Mouse (Mus musculus) forebrain, embryonic 13.5 days (tissue): ENCODE results near the gene Serpina3i. TPM values are rescaled to one million over a fixed set of nuclear protein-coding genes. Genes with fewer than 3 reads are reported as not detected.

Experiments used
- ATAC-seq: fragments of 200-750 bp; cut with Nextera tagmentation; 2 replicates; pipeline ENCODE4 v1.8.0; 2017
- H3K27ac ChIP-seq: fragments of 300-500 bp; sonication (generic); 2 replicates; pipeline ENCODE4 v1.5.1; 2015; ENCODE audit warnings: inconsistent platforms, mild to moderate bottlenecking, moderate library complexity
- H3K27me3 ChIP-seq: fragments of 300-500 bp; sonication (generic); 2 replicates; pipeline ENCODE4 v1.6.1; 2015; ENCODE audit warnings: mild to moderate bottlenecking, inconsistent platforms
- H3K36me3 ChIP-seq: fragments of 300-500 bp; sonication (generic); 2 replicates; pipeline ENCODE4 v1.6.1; 2015; ENCODE audit warnings: mild to moderate bottlenecking, inconsistent platforms; ENCODE audit not compliant: poor library complexity, severe bottlenecking
- H3K4me1 ChIP-seq: fragments of 300-500 bp; sonication (generic); 2 replicates; pipeline ENCODE4 v1.6.1; 2015; ENCODE audit warnings: inconsistent platforms
- H3K4me2 ChIP-seq: fragments of 300-500 bp; sonication (generic); 2 replicates; pipeline ENCODE4 v1.6.1; 2015; ENCODE audit warnings: inconsistent platforms, mild to moderate bottlenecking, moderate library complexity
- H3K4me3 ChIP-seq: fragments of 300-500 bp; sonication (generic); 2 replicates; pipeline ENCODE4 v1.5.1; 2015; ENCODE audit warnings: mild to moderate bottlenecking, inconsistent platforms
- H3K9ac ChIP-seq: fragments of 300-500 bp; sonication (generic); 2 replicates; pipeline ENCODE4 v1.6.1; 2015; ENCODE audit warnings: mild to moderate bottlenecking, inconsistent platforms
- H3K9me3 ChIP-seq: fragments of 300-500 bp; sonication (generic); replicated peaks from 2 replicates; pipeline ENCODE4 v1.6.1; 2016; ENCODE audit warnings: inconsistent platforms
- WGBS: fragments of 180-500 bp; shearing (Covaris S2); methylation state at CpG from one replicate; pipeline ENCODE4 v1.1.7; 2015; 5-methylcytosine and 5-hydroxymethylcytosine counted together
- polyA plus RNA-seq: library from polyadenylated mRNA; unstranded; fragments of >200 nt; fragmentation: Nextera tagmentation; extraction: Ambion mirVana; gene quantifications from 2 replicates; pipeline ENCODE4 v1.2.1, GENCODE M21; 2015

Serpina3i gene
- polyA plus RNA-seq, 1 experiment from 2014 or later = not detected

GRCm38 (mm10) chr12:104245595-104245994 is 17.3 kb upstream of the Serpina3i start:
- Histone ChIP-seq H3K4me1 (no peaks in the 10 kb centered on the region), H3K27me3 (no peaks in the 10 kb centered on the region), H3K36me3 (no peaks in the 10 kb centered on the region), H3K9me3 (no peaks in the 10 kb centered on the region), H3K9ac (no peak overlapping the region), H3K27ac (no peak overlapping the region), H3K4me3 (no peak overlapping the region), H3K4me2 (no peak overlapping the region)
- WGBS = 82% methylated on average over 3 of the region's 3 CpGs
- ATAC-seq = no peak

GRCm38 (mm10) chr12:104247553-104248002 is 15.3 kb upstream of the Serpina3i start:
- 0 out of 2 replicates have a peak, but pooled peaks have one; percentile 27 for ATAC-seq
- Histone ChIP-seq H3K4me3 (no peak overlapping the region), H3K9ac (no peak overlapping the region), H3K27me3 (no peaks in the 10 kb centered on the region), H3K4me1 (no peaks in the 10 kb centered on the region), H3K4me2 (no peak overlapping the region), H3K27ac (no peak overlapping the region), H3K9me3 (no peaks in the 10 kb centered on the region), H3K36me3 (no peaks in the 10 kb centered on the region)

- H3K27ac ChIP-seq = no peak overlapping the region
- no peaks in the 10 kb centered on the region for H3K36me3 ChIP-seq
- no peaks in the 10 kb centered on the region for H3K27me3 ChIP-seq
- H3K9me3 ChIP-seq = no peaks in the 10 kb centered on the region
- no peak overlapping the region for H3K9ac ChIP-seq
- no peaks in the 10 kb centered on the region for H3K4me1 ChIP-seq
- H3K4me2 ChIP-seq = no peak overlapping the region
- no peak for ATAC-seq
- 80% methylated on average over 3 of the region's 3 CpGs for WGBS
- H3K4me3 ChIP-seq = no peak overlapping the region
These were observed 14.7 kb upstream of the Serpina3i start for GRCm38 (mm10) chr12:104248231-104248630.

- Histone ChIP-seq H3K4me3 (no peak overlapping the region), H3K9me3 (no peaks in the 10 kb centered on the region), H3K9ac (no peak overlapping the region), H3K36me3 (no peaks in the 10 kb centered on the region), H3K27me3 (no peaks in the 10 kb centered on the region), H3K4me2 (no peak overlapping the region), H3K4me1 (no peaks in the 10 kb centered on the region), H3K27ac (no peak overlapping the region)
- ATAC-seq = no peak
- WGBS = 56% methylated on average over 3 of the region's 3 CpGs
These were observed 1.9 kb upstream of the Serpina3i start for GRCm38 (mm10) chr12:104261041-104261440.

GRCm38 (mm10) chr12:104266374-104266773 is 3.5 kb downstream of the Serpina3i start:
- no peaks in the 10 kb centered on the region for H3K27me3 ChIP-seq
- H3K4me3 ChIP-seq = no peak overlapping the region
- ATAC-seq = no peak
- no peaks in the 10 kb centered on the region for H3K4me1 ChIP-seq
- no peak overlapping the region for H3K4me2 ChIP-seq
- no peaks in the 10 kb centered on the region for H3K9me3 ChIP-seq
- 85% methylated on average over 3 of the region's 3 CpGs for WGBS
- no peaks in the 10 kb centered on the region for H3K36me3 ChIP-seq
- H3K27ac ChIP-seq = no peak overlapping the region
- H3K9ac ChIP-seq = no peak overlapping the region

DNA sequence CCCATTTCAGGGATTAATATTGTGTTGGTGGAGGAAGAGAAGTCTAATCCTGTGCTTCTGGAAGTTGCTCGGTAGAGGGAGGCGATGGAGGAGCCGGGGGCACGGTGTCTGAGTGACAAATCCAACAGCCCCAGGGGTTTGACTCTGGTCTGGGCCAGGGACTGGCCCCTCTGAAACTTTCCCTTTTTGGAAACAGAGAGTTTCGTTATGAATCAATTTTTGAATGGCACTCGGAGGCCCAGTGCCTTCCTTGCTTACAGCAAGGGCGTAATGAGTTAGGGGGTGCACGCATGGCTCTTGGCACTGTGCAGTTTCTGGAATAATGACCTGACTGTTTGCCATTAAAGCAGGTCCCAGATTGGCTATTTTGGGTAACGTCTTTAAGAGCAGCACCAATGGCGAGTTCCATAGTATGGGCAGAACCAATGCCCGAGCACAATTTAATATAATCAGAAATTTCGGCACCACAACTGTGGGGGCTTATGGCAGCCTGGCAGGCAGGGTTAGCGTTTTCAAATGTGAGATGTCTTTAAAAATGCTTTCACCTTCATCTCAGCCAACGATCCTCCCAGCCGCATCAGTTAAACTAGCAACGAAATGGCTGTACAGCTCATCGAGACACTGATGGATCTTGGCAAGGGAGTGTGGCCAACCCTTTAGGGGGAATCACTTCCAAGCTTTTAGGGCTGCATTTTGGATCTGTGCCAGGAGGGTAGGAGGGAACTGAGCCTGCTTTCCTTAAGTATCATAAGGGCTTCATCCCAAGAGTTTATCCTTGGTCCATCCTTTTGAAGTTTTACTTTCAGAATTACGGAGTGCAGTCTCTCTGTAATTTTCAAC is 15.5 kb downstream of the Serpina3i start:
- Histone ChIP-seq H3K4me2 (peak overlapping the region; percentile 29), H3K4me3 (no peak overlapping the region), H3K9me3 (peaks cover 4% of the 10 kb centered on the region; the same call in 1 of the 2 replicates), H3K27me3 (no peaks in the 10 kb centered on the region), H3K4me1 (peaks cover 16% of the 10 kb centered on the region; the same call in 1 of the 2 replicates), H3K27ac (peak overlapping the region; percentile 31), H3K9ac (no peak overlapping the region), H3K36me3 (no peaks in the 10 kb centered on the region)
- peak; percentile 71 for ATAC-seq
- WGBS = 53% methylated on average over 18 of the region's 18 CpGs

DNA sequence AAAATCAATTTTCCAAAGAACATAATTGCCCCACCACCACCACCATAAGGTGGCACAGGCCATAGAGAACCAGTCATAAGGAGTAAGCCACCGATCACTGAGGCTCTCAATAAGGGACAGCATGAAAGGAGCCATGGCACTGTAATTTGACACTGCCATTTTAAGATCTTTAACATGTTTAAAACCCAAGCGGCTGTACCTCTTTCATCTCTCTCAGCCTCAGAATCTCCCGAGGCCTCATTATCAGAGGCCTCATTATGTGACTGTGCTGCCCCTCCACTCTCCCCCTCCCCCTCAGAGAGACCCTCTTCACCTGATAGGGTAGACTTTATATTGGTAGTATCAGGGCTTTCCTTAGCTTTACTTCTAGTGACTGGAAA is 16.1 kb downstream of the Serpina3i start:
- H3K9me3 ChIP-seq = peaks cover 4% of the 10 kb centered on the region; the same call in 1 of the 2 replicates
- H3K27me3 ChIP-seq = no peaks in the 10 kb centered on the region
- no peak overlapping the region for H3K27ac ChIP-seq
- H3K4me1 ChIP-seq = peaks cover 16% of the 10 kb centered on the region; the same call in 1 of the 2 replicates
- H3K4me2 ChIP-seq = peak overlapping the region; percentile 29
- ATAC-seq = peak; percentile 79
- H3K36me3 ChIP-seq = no peaks in the 10 kb centered on the region
- no peak overlapping the region for H3K4me3 ChIP-seq
- no peak overlapping the region for H3K9ac ChIP-seq
- 3% methylated on average over 3 of the region's 3 CpGs for whole genome bisulfite sequencing

DNA sequence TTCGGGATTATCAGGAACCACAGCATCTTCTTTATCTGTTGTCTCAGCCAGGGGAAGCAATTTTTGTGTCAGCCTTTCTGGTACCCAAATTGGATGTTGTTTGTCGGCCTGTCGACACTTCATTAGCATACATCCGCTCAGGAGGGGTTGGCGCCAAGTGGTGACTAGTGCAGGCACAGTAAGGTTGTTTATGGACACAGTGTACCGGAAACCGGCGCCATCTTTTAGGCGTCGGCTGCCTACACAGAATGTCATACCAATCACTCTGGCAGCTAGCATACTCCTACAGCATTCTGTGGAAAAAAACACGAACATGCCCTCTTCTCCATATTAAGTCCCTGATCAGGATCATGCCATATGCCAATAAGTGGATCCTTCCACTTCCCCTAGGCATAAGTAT is 20.5 kb downstream of the Serpina3i start:
- no peak; the same call in 1 of the 2 replicates for ATAC-seq
- no peak overlapping the region for H3K4me2 ChIP-seq
- 88% methylated on average over 11 of the region's 11 CpGs for WGBS
- H3K36me3 ChIP-seq = no peaks in the 10 kb centered on the region
- no peak overlapping the region for H3K27ac ChIP-seq
- H3K9me3 ChIP-seq = peaks cover 4% of the 10 kb centered on the region; the same call in 1 of the 2 replicates
- H3K4me1 ChIP-seq = peaks cover 9% of the 10 kb centered on the region; the same call in 1 of the 2 replicates
- H3K4me3 ChIP-seq = no peak overlapping the region
- no peak overlapping the region for H3K9ac ChIP-seq
- H3K27me3 ChIP-seq = no peaks in the 10 kb centered on the region

DNA sequence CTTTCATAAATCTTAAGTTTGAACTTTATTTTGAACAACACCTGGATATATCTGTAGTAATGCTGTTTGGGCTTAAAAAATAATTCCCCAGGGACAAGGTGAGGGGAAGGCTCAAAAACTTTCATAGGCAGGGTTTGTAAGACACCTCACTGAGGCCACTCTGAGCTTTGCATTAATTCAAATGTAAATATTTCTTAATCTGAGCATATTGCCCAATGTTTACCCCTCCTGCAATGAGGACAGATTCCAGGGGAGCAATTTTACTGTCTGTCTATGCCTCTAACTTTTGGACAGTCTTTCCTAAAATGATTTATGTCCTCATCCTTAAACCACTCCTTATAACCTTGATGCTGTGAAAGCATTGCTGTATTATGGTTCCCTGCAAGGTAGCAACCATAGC is 25.4 kb downstream of the Serpina3i start:
- no peak overlapping the region for H3K9ac ChIP-seq
- no peaks in the 10 kb centered on the region for H3K4me1 ChIP-seq
- ATAC-seq = no peak
- H3K4me3 ChIP-seq = no peak overlapping the region
- no peaks in the 10 kb centered on the region for H3K36me3 ChIP-seq
- no peaks in the 10 kb centered on the region for H3K27me3 ChIP-seq
- H3K27ac ChIP-seq = no peak overlapping the region
- H3K4me2 ChIP-seq = no peak overlapping the region
- no peaks in the 10 kb centered on the region for H3K9me3 ChIP-seq

DNA sequence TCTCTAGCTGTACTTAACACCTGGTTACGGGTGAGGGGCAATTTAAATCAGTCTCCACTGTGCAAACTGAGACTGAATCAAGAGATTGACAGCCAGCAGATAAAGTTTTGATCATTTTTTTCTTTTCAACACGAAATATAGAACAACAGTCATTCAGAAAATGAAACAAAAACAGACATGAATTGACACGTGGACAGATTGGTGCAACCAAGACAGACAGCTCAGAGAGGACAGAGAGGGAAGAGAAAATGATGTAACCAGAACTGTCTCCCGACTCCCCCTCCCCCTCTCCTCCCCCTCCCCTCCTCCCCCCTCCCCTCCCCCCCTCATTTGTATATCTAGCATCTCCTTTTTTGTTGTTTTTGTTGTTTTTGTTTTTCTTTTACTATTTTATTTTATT is 26.9 kb downstream of the Serpina3i start:
- Histone ChIP-seq H3K4me3 (no peak overlapping the region), H3K27me3 (no peaks in the 10 kb centered on the region), H3K9ac (no peak overlapping the region), H3K36me3 (no peaks in the 10 kb centered on the region), H3K27ac (no peak overlapping the region), H3K9me3 (no peaks in the 10 kb centered on the region), H3K4me1 (no peaks in the 10 kb centered on the region), H3K4me2 (no peak overlapping the region)
- ATAC-seq = no peak
- WGBS = 52% methylated on average over 4 of the region's 4 CpGs

- H3K36me3 ChIP-seq = no peaks in the 10 kb centered on the region
- no peak for ATAC-seq
- H3K27me3 ChIP-seq = no peaks in the 10 kb centered on the region
- no peak overlapping the region for H3K9ac ChIP-seq
- H3K9me3 ChIP-seq = no peaks in the 10 kb centered on the region
- H3K4me3 ChIP-seq = no peak overlapping the region
- no peak overlapping the region for H3K27ac ChIP-seq
- H3K4me1 ChIP-seq = no peaks in the 10 kb centered on the region
- H3K4me2 ChIP-seq = no peak overlapping the region
- WGBS = 93% methylated on average over 2 of the region's 2 CpGs
These were observed 31.0 kb downstream of the Serpina3i start for GRCm38 (mm10) chr12:104293963-104294362.

DNA sequence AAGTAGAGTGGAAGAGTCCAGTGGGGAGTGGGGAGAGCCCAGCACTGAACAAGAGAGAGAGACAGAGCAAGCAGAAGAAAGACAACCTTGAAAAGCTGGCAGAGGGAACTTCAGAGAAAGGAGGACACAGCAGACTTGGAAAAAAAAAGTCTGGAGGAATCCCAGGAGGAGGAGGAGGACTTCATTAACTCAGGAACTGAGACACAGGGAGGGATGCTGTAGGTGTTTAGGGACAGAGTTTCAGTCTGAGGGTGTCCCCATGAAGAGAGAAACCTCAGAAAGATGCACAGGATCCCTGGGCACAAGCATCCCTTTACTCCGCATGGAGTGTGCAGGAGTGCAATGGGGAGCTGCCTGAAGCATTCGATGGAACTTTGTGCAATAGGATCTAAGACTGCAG is 35.1 kb downstream of the Serpina3i start:
- Histone ChIP-seq H3K9ac (no peak overlapping the region), H3K36me3 (no peaks in the 10 kb centered on the region), H3K4me2 (no peak overlapping the region), H3K4me3 (no peak overlapping the region), H3K4me1 (no peaks in the 10 kb centered on the region), H3K27me3 (no peaks in the 10 kb centered on the region), H3K27ac (no peak overlapping the region), H3K9me3 (no peaks in the 10 kb centered on the region)
- ATAC-seq = no peak
- 90% methylated on average over 2 of the region's 2 CpGs for WGBS

- ATAC-seq = no peak
- WGBS = 91% methylated on average over 4 of the region's 4 CpGs
- H3K4me1 ChIP-seq = no peaks in the 10 kb centered on the region
These were observed 43.1 kb downstream of the Serpina3i start for GRCm38 (mm10) chr12:104305991-104306390.

More at GRCm38 (mm10) chr12:104305991-104306390, 43.1 kb downstream of the Serpina3i start:
- Histone ChIP-seq H3K9ac (no peak overlapping the region), H3K36me3 (no peaks in the 10 kb centered on the region), H3K9me3 (no peaks in the 10 kb centered on the region; the same call in 1 of the 2 replicates), H3K27ac (no peak overlapping the region), H3K27me3 (no peaks in the 10 kb centered on the region), H3K4me3 (no peak overlapping the region), H3K4me2 (no peak overlapping the region)
